Mouse (Mus musculus): ENCODE measurements around the gene Clec4d. TPM values are rescaled to one million over a fixed set of nuclear protein-coding genes. Genes with fewer than 3 reads are reported as not detected.
"Not testable (repeated sequence)": the region's sequence is repeated elsewhere in the genome, so short reads cannot be mapped to it uniquely, and the experiment has no call there.

The Clec4d gene
- under 1 TPM; 0.64 to 0.65 TPM for total RNA-seq (2021)

DNA sequence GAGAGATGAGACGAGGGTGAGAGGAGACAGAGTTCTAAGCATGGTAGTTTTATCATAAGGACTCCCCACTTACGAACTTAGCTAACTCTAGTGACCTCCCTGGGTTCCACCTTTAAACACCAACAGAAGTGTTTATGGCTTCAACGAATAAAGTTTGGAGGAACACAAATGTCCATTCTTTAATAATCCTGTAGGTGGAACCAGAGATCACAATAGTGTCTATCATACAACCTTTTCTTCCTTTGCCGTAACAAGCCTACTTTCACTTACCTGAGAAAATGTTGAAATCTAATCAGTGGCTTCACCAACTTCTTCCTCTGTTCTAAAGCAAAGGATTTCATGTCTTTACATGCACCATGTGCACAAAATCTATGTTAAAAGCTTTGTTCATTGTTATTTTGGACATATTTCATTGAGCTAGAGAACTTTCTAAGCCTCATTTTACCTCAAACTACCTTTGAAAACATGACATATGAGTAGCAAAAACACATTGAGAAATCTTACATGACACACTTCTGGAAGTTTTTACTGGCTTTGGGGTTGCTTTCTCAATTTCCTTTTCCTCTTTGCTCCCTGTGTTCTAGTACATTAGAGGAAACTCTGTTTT lies at the start of gene Clec4d:
Clec4d (plus strand) TSS at position 557 of the 607 bp plus-strand sequence.
- intact Hi-C loops (cut with DNase I), result no loop called here
- DNase-seq, result no peak

GRCm38 (mm10) chr6:123227519-123228166 lies 34.3 kb upstream of the Clec4d start:
- intact Hi-C loops (cut with DNase I), result no loop called here
- no peak for DNase-seq

DNA sequence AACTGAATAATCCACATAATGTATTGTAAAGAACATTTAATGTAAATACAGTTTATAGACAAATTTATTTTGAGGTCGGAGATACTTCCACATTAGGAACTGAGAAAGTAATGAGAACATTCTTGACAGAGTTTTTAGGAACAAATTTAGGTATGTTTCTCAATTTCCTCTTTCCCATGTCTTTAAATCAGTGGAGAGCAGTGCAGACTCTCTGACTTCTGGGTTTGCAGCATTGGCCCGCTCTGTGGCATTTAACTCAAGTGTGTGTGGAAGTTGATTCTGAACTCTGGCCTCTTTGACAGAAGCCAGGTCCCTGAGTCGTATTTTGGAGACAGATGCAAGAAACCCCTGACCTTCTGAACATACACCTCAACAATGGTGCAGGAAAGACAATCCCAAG lies 32.3 kb upstream of the Clec4d start, which contains the start of gene Clec4n:
Clec4n (plus strand) TSS at position 200 of the 400 bp plus-strand sequence.
- intact Hi-C loops (cut with DNase I), result no loop called here
- DNase-seq, result no peak

DNA sequence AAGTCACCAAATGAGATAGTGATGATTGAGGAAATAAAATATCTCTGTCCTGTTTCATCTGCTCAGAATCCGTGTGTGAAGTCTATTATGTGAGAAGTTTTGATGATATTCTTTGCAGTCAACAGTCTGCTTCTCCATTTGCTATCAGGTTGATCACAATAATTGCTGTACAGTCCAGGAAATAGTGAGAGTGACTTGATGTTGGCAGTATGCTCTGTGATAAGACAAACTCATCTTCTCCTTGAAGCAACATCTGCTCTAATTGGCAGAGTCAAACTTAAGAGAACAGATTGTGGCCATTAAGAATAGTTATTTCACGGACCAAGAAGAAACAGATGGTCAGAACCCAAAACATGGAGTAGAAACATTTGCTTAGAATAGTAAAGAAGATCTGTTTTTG lies 30.8 kb upstream of the Clec4d start:
- no peak for DNase-seq
- intact Hi-C loops (cut with DNase I), result no loop called here

DNA sequence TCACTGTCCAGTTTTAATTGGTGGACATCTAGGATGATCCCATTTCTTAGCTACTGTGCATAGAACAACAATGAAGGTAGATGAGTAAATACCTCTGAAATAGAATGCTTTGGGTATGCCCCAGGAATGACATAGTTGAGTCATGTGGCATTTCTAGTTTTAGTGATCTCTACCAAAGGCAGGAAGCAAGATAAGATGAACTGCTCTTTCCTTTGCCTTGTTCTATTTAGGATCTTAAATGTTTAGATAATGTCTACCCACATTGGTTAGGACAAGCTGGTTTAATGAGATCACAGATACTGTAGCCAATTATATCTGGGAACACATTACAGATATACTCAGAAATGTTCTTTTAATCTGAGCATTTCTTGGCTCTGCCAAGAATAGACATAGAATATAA lies 24.3 kb upstream of the Clec4d start:
- intact Hi-C loops (cut with DNase I), result no loop called here
- DNase-seq, result no peak

GRCm38 (mm10) chr6:123244201-123244600 lies 17.7 kb upstream of the Clec4d start:
- intact Hi-C loops (cut with DNase I), result no loop called here
- no peak for DNase-seq

- intact Hi-C loops (cut with DNase I); DNase-seq: not testable (repeated sequence)
Observed at GRCm38 (mm10) chr6:123248862-123249261, 13.0 kb upstream of the Clec4d start.

GRCm38 (mm10) chr6:123252735-123253134 lies 9.2 kb upstream of the Clec4d start:
- no peak for DNase-seq
- intact Hi-C loops (cut with DNase I), result no loop called here

DNA sequence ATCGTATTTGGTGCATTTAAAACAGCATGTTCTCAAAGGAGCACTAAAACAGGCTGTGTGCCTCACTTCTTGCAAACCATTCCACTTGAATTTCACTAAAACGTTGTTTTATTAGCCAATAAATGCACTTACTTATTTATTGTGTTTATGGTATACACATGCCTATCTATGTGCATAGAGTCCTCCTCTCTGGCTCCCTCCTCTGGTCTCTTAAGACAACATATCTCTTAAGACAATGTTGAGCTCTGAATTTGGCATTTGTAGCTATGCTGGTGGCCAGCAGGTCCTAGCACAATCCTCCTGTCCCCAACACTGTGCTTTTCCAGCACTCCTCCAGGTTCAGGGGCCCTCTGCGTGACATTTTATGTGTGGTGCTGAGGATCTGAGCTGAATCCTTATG lies 3.0 kb upstream of the Clec4d start:
- no peak for DNase-seq
- intact Hi-C loops (cut with DNase I), result no loop called here

DNA sequence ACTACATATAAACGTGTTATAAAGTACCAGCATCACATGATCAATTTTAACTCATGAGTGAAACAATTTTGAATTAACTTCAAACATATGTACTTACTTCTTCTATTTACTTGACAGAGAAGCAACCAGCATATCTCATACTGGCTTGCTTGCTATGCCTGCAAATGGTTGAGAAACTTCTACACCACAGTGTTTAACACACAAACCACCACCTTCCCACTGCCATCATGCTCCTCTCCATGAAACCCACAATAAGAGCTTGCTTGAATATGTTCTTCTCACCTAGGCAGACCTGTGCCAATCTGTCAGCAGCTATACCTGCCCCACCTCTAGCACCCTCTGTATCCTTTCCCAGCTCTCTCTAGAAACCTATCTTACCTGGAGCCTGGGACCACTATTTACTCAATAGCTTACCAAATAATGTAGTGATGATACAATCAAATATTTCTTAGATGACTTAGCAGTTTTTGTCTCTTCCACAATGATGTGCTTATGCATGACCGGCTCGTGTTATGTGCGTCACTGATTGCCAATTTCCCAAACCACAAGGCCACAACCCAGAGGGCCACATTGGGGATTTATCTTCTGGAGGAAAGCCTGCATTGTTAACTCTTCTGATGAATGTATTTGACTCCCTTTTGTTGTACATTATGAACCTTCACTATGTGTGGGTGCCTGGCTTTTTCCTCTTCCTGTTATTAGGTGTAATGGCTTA lies 1.9 kb upstream of the Clec4d start:
- intact Hi-C loops (cut with DNase I), result no loop called here
- DNase-seq, result no peak

- intact Hi-C loops (cut with DNase I), result no loop called here
- no peak for DNase-seq
Observed at GRCm38 (mm10) chr6:123260868-123261267, 1.0 kb upstream of the Clec4d start.

DNA sequence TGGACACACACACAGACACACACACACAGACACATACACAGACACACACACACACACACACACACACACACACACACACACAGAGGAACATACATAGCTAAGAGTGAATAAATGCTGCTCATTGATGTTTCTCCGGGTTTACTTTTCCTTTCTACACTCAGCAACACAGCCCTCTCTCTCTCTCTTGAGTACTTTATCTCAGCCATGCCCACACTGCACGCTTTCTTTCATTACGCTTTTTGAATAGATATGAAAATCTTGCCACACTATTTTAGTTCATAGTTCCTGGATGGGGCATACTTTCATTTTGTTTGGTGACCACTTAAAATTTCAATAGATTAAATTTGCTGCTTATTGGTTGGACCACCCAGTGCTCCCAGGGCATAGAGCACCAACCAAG lies 2.3 kb downstream of the Clec4d start:
- intact Hi-C loops (cut with DNase I), result no loop called here
- no peak for DNase-seq

- intact Hi-C loops (cut with DNase I), result no loop called here
- DNase-seq, result no peak
Observed at GRCm38 (mm10) chr6:123265809-123266208, 3.9 kb downstream of the Clec4d start.

GRCm38 (mm10) chr6:123266945-123267344 lies 5.0 kb downstream of the Clec4d start:
- intact Hi-C loops (cut with DNase I), result no loop called here
- no peak for DNase-seq

DNA sequence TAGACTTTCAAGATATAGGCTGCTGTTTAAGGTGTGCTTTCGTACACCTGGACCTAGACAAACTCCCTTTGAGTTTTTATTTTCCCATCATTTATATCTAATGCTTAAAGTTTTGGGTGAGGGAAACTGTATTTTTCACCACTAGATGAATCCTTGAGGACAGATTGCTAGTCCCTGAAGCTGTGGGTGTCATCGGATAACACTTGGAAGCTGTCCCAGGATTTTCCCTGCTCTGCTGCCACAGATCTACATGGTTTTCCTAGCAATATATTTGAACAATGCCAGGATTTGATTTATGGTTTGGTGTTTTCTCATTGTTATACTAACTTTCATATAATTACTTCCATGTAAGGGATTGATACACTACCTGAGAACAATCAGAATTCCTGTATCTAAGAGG lies 17.5 kb downstream of the Clec4d start:
- intact Hi-C loops (cut with DNase I), result no loop called here

DNA sequence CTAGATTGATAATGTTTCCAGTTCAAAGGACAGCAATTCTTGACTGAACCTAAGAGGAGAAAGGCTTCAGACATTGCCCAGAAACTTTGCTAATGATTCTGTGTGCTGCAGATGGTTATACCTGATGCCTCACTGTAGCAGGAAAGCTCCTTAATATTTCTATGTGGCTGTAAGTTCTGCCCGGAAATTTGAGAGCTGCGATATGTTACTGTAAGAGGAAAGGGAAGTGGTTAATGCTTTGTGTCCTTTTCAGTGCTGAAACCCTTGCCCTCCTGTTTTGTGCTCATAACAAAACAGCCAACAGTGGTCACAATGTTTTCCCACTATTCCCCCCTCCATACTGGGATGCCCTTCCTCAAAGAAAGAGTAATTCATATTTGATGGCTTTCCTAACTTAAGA lies 24.4 kb downstream of the Clec4d start:
- intact Hi-C loops (cut with DNase I), result no loop called here
- no peak for DNase-seq

More for the DNA sequence above, 17.5 kb downstream of the Clec4d start:
- no peak for DNase-seq

- intact Hi-C loops (cut with DNase I), result no loop called here
- no peak for DNase-seq
Observed at GRCm38 (mm10) chr6:123288931-123289330, 27.0 kb downstream of the Clec4d start.

- intact Hi-C loops (cut with DNase I), result no loop called here
- no peak for DNase-seq
Observed at GRCm38 (mm10) chr6:123289753-123290152, 27.8 kb downstream of the Clec4d start, which contains the start of gene Clec4e. Gene Clec4e, minus strand, starts transcription at chr6:123289870.

DNA sequence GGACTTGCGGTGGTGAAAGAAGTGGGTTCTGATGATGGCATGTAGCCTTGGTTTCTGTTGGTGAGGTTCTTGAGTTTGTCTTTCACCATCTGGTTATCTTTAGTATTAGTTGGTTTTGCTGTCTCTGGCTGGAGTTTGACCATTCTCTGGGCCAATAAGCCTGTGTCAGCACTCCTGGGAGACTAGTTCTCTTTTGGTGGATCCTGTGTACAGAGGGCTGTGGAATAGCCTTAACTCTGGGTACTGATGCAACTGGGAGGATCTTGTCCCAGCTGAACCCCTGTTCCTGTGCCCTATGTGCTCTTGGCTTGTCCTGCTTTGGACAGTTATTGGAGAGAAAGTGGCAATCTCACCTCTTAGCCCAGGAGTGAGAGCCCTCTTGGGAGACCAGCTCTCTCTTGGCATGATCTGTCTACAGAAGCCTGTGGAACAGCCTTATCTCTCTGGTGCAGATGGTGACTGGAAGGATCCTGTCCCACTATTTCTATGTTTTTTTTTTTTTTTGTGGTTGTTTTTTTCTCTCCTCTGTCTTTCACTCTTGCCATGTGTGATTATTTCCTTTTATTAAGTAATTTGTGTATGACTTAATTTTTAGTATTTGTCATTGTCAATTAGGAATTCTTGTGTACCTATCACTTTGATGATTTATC lies 31.0 kb downstream of the Clec4d start:
- intact Hi-C loops (cut with DNase I), result no loop called here
- DNase-seq, result no peak

DNA sequence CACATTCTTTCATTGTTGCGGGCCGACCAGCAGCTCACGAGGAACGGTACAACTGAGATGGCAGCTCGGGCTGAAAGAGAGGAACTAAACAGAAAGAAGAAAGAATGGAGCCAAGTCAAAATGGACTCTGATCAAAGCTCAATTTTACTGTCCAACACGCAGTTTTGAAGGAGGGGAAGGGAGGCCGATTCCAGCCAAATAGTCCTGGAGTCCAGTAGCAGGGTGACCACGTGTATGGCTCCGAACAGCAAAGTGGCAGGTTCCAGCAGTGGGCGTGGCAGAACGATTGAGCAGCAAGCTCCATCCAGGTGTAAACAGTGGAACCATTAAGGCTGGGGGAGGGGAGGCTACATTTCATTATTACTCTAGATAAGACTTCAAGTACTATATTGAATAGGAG lies 31.6 kb downstream of the Clec4d start:
- DNase-seq; intact Hi-C loops (cut with DNase I): not testable (repeated sequence)

DNA sequence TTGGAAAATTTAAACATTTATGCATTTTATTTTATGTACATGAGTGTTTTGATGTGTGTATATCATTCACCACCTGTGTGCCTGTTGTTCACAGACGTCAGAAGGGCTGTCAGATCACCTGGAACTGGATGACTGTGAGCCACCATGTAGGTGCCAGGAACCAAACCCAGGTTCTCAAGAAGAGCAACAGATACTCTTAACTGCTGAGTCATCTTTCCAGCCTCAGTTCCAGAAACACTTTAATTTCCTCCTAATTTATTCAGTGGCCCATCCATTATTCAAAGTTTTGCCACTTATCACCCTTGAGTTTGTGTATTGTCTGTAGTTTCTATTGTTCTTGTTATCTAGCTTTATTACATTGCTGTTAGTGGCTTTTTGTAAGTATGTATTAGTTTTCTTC lies 34.8 kb downstream of the Clec4d start:
- DNase-seq, result no peak
- intact Hi-C loops (cut with DNase I), result no loop called here
